Mouse (Mus musculus) limb, embryonic 15.5 days (tissue): ENCODE results near the gene Eno1. TPM values are rescaled to one million over a fixed set of nuclear protein-coding genes. Genes with fewer than 3 reads are reported as not detected.

Experiments used
- ATAC-seq: fragments of 200-750 bp; cut with Nextera tagmentation; 2 replicates; pipeline ENCODE4 v1.8.0; 2017; ENCODE audit warnings: low read depth, moderate TSS enrichment; ENCODE audit not compliant: insufficient number of reproducible peaks, low FRiP score, low TSS enrichment
- H3K27ac ChIP-seq: fragments of 300-500 bp; sonication (generic); 2 replicates; pipeline ENCODE4 v1.5.1; 2015; ENCODE audit warnings: moderate library complexity, mild to moderate bottlenecking, inconsistent platforms
- H3K27me3 ChIP-seq: fragments of 300-500 bp; sonication (generic); 2 replicates; pipeline ENCODE4 v1.6.1; 2015; ENCODE audit warnings: inconsistent platforms
- H3K36me3 ChIP-seq: fragments of 300-500 bp; sonication (generic); 2 replicates; pipeline ENCODE4 v1.6.1; 2015; ENCODE audit warnings: inconsistent platforms
- H3K4me1 ChIP-seq: fragments of 300-500 bp; sonication (generic); 2 replicates; pipeline ENCODE4 v1.6.1; 2015; ENCODE audit warnings: inconsistent platforms
- H3K4me2 ChIP-seq: fragments of 300-500 bp; sonication (generic); 2 replicates; pipeline ENCODE4 v1.6.1; 2015; ENCODE audit warnings: mild to moderate bottlenecking, inconsistent platforms
- H3K4me3 ChIP-seq: fragments of 300-500 bp; sonication (generic); 2 replicates; pipeline ENCODE4 v1.5.1; 2015; ENCODE audit warnings: mild to moderate bottlenecking, inconsistent platforms
- H3K9ac ChIP-seq: fragments of 300-500 bp; sonication (generic); 2 replicates; pipeline ENCODE4 v1.6.1; 2015; ENCODE audit warnings: inconsistent platforms
- H3K9me3 ChIP-seq: fragments of 300-500 bp; sonication (generic); 2 replicates; pipeline ENCODE4 v1.6.1; 2016; ENCODE audit warnings: inconsistent platforms
- WGBS: fragments of 180-500 bp; shearing (Covaris S2); methylation state at CpG from one replicate; pipeline ENCODE4 v1.1.7; 2015; 5-methylcytosine and 5-hydroxymethylcytosine counted together
- polyA plus RNA-seq: library from polyadenylated mRNA; unstranded; fragments of >200 nt; fragmentation: Nextera tagmentation; extraction: Ambion mirVana; gene quantifications from 2 replicates; pipeline ENCODE4 v1.2.1, GENCODE M21; 2015

Gene Eno1
- polyA plus RNA-seq, 1 experiment from 2014 or later: 1,599 TPM

DNA sequence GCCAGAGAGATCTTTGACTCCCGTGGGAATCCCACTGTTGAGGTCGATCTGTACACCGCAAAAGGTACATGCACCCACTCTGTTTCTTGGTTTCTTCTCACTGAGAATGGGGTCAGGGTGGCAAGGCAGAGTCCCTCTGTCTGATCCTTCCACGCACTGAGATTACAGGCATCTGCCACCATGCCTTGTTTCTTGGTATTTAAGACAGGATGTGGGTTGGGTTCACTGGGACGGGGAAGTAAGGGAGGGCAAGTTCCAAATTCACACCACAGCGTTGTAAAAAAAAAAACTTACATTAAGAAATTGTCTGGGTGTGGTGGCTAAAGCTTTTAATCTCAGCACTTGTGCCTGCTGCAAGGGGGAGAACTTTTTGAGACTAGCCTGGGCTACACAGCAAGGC lies 3.0 kb downstream of the Eno1 start:
- Histone ChIP-seq H3K27me3 (no peaks in the 10 kb centered on the region), H3K27ac (0 out of 2 replicates have a peak overlapping the region, but pooled peaks have one; percentile 17), H3K4me1 (peaks cover 58% of the 10 kb centered on the region), H3K36me3 (peaks cover 43% of the 10 kb centered on the region), H3K9ac (no peak overlapping the region), H3K4me2 (peak overlapping the region; percentile 71), H3K9me3 (no peaks in the 10 kb centered on the region), H3K4me3 (peak overlapping the region; percentile 67)
- 28% methylated on average over 6 of the region's 6 CpGs for WGBS
- ATAC-seq: no peak

DNA sequence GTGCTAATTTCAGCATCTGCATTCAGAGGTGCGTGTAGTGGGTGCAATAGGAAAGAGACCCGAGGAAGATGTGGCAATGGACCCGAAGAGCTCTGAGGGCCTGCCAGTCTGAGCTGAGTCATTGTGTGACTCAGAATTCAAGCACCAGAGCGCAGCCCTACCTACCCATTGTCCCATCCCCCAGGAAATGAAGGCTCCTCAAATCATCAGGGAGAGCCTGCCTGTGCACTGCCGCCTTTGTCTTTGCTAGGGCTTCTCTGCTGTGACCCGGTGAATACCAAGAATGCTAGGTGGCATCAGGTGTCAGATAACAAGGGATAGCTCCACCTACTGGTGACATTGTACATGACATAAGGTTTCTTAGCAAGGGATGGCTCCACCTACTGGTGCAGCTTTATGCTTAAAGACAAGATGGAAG lies 3.4 kb downstream of the Eno1 start:
- peak overlapping the region; percentile 71 for H3K4me2 ChIP-seq
- no peak for ATAC-seq
- 0 out of 2 replicates have a peak overlapping the region, but pooled peaks have one; percentile 17 for H3K27ac ChIP-seq
- no peaks in the 10 kb centered on the region for H3K27me3 ChIP-seq
- no peaks in the 10 kb centered on the region for H3K9me3 ChIP-seq
- H3K9ac ChIP-seq: no peak overlapping the region
- H3K4me3 ChIP-seq: peak overlapping the region; percentile 67
- H3K4me1 ChIP-seq: peaks cover 54% of the 10 kb centered on the region
- WGBS: 13% methylated on average over 6 of the region's 6 CpGs
- H3K36me3 ChIP-seq: peaks cover 48% of the 10 kb centered on the region

DNA sequence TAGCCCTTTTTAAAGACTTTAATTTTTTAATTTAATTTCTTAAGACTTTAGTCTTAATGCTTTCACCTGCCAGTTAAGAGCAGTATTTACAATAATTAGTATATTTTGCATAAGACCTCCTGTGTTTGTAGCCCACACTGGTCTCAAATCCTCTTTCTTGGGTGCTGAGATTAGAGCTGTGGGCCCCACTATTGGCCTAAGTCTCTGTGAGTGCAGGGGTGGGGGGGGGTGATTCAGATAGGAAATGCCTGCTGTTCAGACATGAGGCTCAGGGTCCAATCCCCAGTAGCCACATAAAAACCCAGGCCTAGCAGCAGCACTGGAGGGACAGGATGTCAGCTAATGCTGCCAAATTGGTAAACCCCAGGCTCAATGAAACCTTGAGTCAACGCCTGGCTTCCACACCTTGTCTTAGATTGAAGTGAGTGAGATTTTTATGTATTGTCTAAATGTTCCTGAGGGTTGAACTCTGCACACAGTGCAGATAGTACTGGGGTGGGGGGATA lies 3.9 kb downstream of the Eno1 start:
- WGBS: 58% methylated on average over 1 of the region's 1 CpGs
- no peaks in the 10 kb centered on the region for H3K9me3 ChIP-seq
- ATAC-seq: no peak
- peaks cover 50% of the 10 kb centered on the region for H3K4me1 ChIP-seq
- H3K9ac ChIP-seq: no peak overlapping the region
- peaks cover 52% of the 10 kb centered on the region for H3K36me3 ChIP-seq
- H3K4me3 ChIP-seq: no peak overlapping the region
- no peak overlapping the region for H3K27ac ChIP-seq
- H3K27me3 ChIP-seq: no peaks in the 10 kb centered on the region
- H3K4me2 ChIP-seq: peak overlapping the region; percentile 71; the same call in 1 of the 2 replicates

DNA sequence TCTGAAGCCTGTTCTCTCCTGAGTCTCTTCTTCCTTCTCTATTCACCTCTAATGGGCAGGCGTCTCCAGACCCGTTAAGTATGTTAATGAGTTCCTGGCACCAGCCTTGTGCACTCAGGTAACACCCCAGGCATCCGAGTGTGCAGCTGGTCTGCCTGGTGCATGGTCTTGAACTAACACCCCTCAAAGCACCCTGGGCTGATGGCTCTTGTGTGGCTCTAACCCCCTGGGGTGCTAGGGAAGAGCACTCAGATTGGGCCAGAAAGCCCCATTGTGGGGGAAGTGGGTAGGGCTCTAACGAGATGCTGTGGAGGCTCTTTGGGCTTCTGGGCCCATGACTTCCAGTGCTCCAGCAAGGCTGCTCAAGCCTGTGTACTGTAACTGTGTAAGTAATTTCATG lies 5.2 kb downstream of the Eno1 start:
- no peak overlapping the region for H3K4me3 ChIP-seq
- H3K9me3 ChIP-seq: no peaks in the 10 kb centered on the region
- no peak overlapping the region for H3K27ac ChIP-seq
- no peak for ATAC-seq
- no peak overlapping the region for H3K4me2 ChIP-seq
- H3K9ac ChIP-seq: no peak overlapping the region
- WGBS: 51% methylated on average over 4 of the region's 4 CpGs
- peaks cover 65% of the 10 kb centered on the region for H3K36me3 ChIP-seq
- no peaks in the 10 kb centered on the region for H3K27me3 ChIP-seq
- H3K4me1 ChIP-seq: peaks cover 44% of the 10 kb centered on the region

DNA sequence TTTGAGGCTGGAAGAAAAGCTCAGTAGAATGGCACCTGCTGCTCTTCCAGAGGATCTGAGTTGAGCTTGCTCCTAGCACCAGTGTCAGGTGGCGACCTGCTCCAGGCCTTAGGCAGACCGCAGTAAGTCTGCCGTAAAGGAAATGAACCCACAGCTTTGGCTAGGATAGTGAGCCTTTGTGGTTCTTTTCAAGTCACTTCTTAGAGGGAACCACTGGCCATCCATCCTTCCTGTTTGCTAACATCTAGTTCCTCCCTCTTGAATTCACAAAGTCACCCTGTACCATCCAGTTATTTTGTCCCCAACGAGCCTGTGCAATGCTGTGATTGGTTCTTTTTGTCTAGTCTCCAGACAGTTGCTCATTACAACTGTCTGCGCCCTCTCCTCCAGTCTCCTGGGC lies 6.2 kb downstream of the Eno1 start:
- WGBS: 79% methylated on average over 5 of the region's 5 CpGs
- Histone ChIP-seq H3K9me3 (no peaks in the 10 kb centered on the region), H3K27me3 (no peaks in the 10 kb centered on the region), H3K9ac (no peak overlapping the region), H3K4me3 (no peak overlapping the region), H3K4me2 (no peak overlapping the region), H3K27ac (no peak overlapping the region), H3K36me3 (peaks cover 75% of the 10 kb centered on the region), H3K4me1 (peaks cover 44% of the 10 kb centered on the region)
- no peak for ATAC-seq

DNA sequence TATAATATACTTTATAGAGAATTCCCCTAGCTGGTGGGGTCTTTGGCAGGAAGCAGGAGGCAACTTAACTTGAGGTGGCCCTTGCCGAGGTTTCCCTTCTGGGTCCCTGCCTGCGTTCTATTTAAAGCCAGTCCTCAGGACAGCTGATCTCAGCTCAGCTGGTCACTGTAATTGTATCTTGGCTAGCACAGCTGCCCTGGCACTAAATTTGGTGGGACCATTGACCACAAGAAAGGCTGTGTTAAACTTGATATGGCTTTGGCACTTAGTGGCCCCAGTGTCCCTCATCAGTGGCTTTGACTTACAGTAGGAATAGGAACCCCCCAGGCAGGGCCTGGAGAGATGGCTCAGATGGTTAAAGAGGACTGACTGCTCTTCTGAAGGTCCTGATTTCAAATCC lies 9.4 kb downstream of the Eno1 start:
- H3K27ac ChIP-seq: no peak overlapping the region
- H3K27me3 ChIP-seq: no peaks in the 10 kb centered on the region
- H3K36me3 ChIP-seq: peaks cover 93% of the 10 kb centered on the region
- 65% methylated on average over 2 of the region's 2 CpGs for WGBS
- no peaks in the 10 kb centered on the region for H3K9me3 ChIP-seq
- no peak for ATAC-seq
- no peak overlapping the region for H3K9ac ChIP-seq
- H3K4me2 ChIP-seq: no peak overlapping the region
- peaks cover 24% of the 10 kb centered on the region for H3K4me1 ChIP-seq
- H3K4me3 ChIP-seq: no peak overlapping the region

DNA sequence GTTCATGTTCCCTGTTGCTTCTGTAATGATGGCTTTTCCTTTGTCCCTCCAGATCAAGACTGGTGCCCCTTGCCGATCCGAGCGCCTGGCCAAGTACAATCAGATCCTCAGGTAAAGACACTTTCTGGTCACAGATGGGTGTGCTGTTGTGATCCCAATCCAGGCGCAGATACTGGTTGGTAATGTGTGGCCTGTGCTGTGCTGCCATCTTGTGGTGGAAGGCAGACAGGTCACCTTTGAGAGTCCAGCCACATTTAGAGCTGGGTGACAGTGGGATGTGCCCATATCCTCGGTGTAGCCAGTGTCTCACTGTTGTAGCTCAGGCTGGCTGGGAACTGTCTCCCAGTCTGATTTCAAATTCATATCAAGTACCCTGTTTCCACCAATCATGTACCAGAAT lies 11.5 kb downstream of the Eno1 start:
- 68% methylated on average over 5 of the region's 5 CpGs for WGBS
- H3K4me2 ChIP-seq: no peak overlapping the region
- peaks cover 11% of the 10 kb centered on the region for H3K4me1 ChIP-seq
- H3K27me3 ChIP-seq: no peaks in the 10 kb centered on the region
- ATAC-seq: no peak
- no peaks in the 10 kb centered on the region for H3K9me3 ChIP-seq
- peaks cover 81% of the 10 kb centered on the region for H3K36me3 ChIP-seq
- H3K27ac ChIP-seq: no peak overlapping the region
- H3K4me3 ChIP-seq: no peak overlapping the region
- no peak overlapping the region for H3K9ac ChIP-seq

DNA sequence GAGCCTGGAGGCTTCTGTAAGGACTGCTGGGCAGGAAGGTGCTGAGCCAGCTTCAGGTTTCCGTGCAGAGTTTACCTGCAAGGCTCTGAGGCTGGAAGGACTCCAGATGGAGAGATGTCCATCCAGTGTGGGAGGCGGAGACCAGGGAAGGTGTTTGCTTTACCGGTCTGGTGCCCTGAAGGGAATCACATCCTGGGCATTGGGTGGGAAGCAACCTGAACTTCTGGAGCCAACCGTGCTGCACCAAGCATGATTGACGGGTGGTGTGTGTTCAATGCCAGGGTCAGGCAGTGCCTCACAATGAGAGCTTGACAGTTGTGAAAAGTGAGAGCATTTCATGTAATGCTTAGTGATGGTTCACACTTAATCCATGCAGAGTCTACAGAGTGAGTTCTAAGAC lies 12.4 kb downstream of the Eno1 start:
- H3K9me3 ChIP-seq: no peaks in the 10 kb centered on the region
- 82% methylated on average over 5 of the region's 5 CpGs for WGBS
- H3K4me1 ChIP-seq: peaks cover 8% of the 10 kb centered on the region
- no peak overlapping the region for H3K27ac ChIP-seq
- H3K27me3 ChIP-seq: no peaks in the 10 kb centered on the region
- H3K36me3 ChIP-seq: peaks cover 71% of the 10 kb centered on the region
- ATAC-seq: no peak
- no peak overlapping the region for H3K4me3 ChIP-seq
- H3K4me2 ChIP-seq: no peak overlapping the region
- no peak overlapping the region for H3K9ac ChIP-seq

DNA sequence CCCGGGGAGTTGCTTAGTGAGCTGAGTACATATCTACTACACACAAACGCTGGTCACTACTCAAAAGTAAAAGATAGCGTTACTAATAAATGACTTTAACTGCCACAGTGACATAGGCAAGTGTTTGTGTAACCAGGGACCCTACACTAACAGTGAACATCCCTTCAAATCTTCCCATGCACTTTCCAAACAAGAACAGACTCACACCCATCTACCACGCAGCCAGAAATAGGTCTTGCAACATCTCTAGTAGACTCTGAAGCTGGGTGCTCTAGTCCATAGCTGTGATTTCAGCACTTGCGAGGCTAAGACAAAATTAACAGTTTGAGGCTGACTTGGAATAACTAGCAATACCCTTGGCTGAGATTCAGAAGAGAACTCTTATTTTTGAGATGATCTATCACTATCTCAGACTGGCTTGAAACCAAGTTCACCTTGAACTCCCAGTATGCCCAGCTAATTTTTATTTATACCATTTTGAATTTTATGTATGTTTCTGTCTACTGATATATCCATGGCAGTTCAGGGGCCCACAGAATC lies 13.3 kb downstream of the Eno1 start:
- no peaks in the 10 kb centered on the region for H3K27me3 ChIP-seq
- H3K36me3 ChIP-seq: peaks cover 63% of the 10 kb centered on the region
- H3K9me3 ChIP-seq: no peaks in the 10 kb centered on the region
- no peak overlapping the region for H3K4me2 ChIP-seq
- H3K4me3 ChIP-seq: no peak overlapping the region
- no peak overlapping the region; the same call in 1 of the 2 replicates for H3K27ac ChIP-seq
- no peak overlapping the region for H3K9ac ChIP-seq
- 78% methylated on average over 5 of the region's 5 CpGs for WGBS
- H3K4me1 ChIP-seq: peaks cover 8% of the 10 kb centered on the region
- ATAC-seq: no peak

DNA sequence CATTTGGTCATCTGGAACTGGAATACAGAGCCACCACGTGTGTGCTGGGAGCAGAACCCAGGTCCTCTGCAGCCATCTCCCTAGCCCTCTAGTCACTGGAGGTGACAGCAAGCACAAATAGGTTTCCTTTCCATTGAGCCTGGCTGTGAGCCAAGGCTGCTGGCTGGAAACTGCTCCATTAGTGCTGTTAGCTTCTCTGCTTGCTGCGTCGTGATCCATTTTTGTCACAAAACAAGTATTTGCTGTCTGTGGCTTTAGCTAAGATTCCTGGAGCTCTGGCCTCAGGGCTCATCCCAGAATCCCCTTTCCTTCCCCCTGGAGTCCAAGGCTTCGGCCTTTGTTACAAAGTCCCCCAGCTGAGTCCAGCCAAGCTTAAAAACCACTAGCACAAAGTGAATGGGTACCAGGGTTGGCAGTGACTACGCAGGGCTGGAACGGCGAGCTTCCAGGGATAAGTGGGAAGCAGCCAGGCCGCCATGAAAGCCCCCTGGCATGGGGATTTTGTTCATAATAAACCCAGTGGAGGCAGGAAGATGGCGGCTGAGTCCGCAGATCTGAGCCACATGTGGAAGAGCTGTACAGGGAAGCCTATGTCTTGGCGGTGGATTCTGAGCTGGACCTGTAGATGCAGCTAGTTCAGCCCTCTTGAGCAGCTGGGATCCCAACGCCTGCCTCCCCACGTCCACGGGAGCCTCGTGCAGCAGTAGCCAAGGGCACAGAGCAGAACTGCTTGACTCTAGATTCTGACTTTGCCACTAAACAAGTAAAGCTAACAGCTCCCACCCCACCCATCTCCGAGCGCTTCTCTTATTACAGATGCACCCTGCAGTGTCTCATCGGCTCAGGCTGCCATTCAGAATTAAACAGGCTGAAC lies 14.3 kb downstream of the Eno1 start:
- Histone ChIP-seq H3K9me3 (no peaks in the 10 kb centered on the region), H3K36me3 (peaks cover 54% of the 10 kb centered on the region), H3K9ac (no peak overlapping the region), H3K4me1 (peaks cover 8% of the 10 kb centered on the region), H3K27me3 (no peaks in the 10 kb centered on the region), H3K27ac (peak overlapping the region; percentile 75), H3K4me2 (no peak overlapping the region), H3K4me3 (no peak overlapping the region)
- no peak for ATAC-seq
- WGBS: 48% methylated on average over 18 of the region's 18 CpGs

DNA sequence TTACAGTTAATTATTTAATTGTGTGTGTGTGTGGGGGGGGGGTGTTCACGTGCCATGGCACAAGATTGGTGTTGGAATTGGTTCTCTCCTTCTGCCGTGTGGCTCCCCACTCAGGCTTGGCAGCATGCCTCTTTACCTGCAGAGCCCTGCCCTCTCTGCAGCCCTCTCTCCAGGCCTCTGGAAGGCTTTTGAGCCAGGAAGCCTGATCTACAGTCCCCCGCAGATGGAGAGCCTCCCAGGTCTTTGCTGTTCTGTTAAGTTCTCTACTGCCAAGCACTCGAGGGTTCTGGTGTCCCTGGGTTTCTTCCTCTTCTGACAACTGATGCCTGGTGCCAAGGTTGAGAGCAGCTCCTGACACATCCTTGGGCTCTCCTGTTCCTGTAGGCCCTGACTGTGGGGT lies 17.9 kb downstream of the Eno1 start:
- Histone ChIP-seq H3K36me3 (peaks cover 19% of the 10 kb centered on the region), H3K4me2 (no peak overlapping the region), H3K4me3 (no peak overlapping the region), H3K27ac (no peak overlapping the region), H3K9ac (no peak overlapping the region), H3K9me3 (no peaks in the 10 kb centered on the region), H3K27me3 (no peaks in the 10 kb centered on the region), H3K4me1 (peaks cover 26% of the 10 kb centered on the region)
- no peak for ATAC-seq
- 49% methylated on average over 4 of the region's 4 CpGs for WGBS

DNA sequence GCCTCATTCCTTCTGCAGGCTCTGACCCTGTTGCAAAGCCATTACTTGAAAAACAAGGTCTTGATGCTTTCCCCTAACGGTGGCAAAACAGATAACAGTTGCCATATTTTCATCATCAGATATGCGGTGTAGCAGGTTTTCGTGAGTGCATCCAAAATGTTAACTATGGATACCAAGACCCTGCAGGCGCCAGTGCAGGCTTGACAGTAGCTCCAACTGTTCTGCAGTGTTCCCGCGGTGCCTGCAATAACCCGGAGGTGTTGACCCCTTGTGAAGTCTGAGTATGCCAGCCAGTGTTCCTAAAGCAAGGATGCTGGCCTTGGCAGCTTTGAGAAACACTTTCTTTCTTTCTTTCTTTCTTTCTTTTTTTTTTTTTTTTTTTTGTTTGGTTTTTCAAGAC lies 18.7 kb downstream of the Eno1 start:
- no peak overlapping the region for H3K4me2 ChIP-seq
- no peak overlapping the region for H3K9ac ChIP-seq
- 75% methylated on average over 7 of the region's 7 CpGs for WGBS
- no peaks in the 10 kb centered on the region for H3K9me3 ChIP-seq
- H3K27me3 ChIP-seq: no peaks in the 10 kb centered on the region
- H3K27ac ChIP-seq: no peak overlapping the region
- peaks cover 26% of the 10 kb centered on the region for H3K4me1 ChIP-seq
- H3K36me3 ChIP-seq: peaks cover 13% of the 10 kb centered on the region
- no peak overlapping the region for H3K4me3 ChIP-seq
- no peak for ATAC-seq
